In genomic region chr11:114198317-114199032, GRCm38 (mm10) we compare ENCODE assay signal across 8 mouse cellular contexts.
A peak's percentile ranks its signal among the peaks of the same experiment; 100 is the strongest.
DNase-seq lines count a peak whose midpoint lies in the region; ATAC-seq and TF ChIP-seq lines count a peak whose summit lies in the region.

No protein-coding gene starts in this region.

- peak; percentile 92 for DNase-seq in adrenal gland, adult 8-10 months
- peak; percentile 92 to 97 for DNase-seq in cerebellum, postnatal 14 days
- peak; percentile 95 for DNase-seq in gastrocnemius, adult 18-20 months (ENCODE audit: low spot score)
- peak; percentile 34 for DNase-seq in hindbrain, embryonic 11.5 days (ENCODE audit: low spot score)
- peak; percentile 88 for DNase-seq in layer of hippocampus, adult 9-10 months (ENCODE audit: low spot score)
- peak; percentile 99 for DNase-seq in lung, embryonic 14.5 days
- peak; percentile 90 for DNase-seq in right cerebral cortex, postnatal 25 days

- no peak overlapping the region for H3K4me3 ChIP-seq in hindbrain, embryonic 11.5 days (ENCODE audit: low read depth, low read length)
- no peak overlapping the region for H3K4me3 ChIP-seq in lung, embryonic 14.5 days (ENCODE audit: low read depth, low read length)

- no peak overlapping the region for H3K9ac ChIP-seq in hindbrain, embryonic 11.5 days (ENCODE audit: low read depth, low read length)
- no peak overlapping the region for H3K9ac ChIP-seq in lung, embryonic 14.5 days

- no peak overlapping the region for H3K4me2 ChIP-seq in hindbrain, embryonic 11.5 days (replicated peaks; ENCODE audit: low read depth, low read length)
- peak overlapping the region; percentile 37 for H3K4me2 ChIP-seq in lung, embryonic 14.5 days

- TF ChIP-seq CTCF in lung, embryonic 14.5 days (IDR thresholded peaks at IDR 0.05; ENCODE audit: low read depth) = no peak; the same call in 1 of the 2 replicates

- no peaks in the 10 kb centered on the region for H3K27me3 ChIP-seq in hindbrain, embryonic 11.5 days (ENCODE audit: control insufficient read depth, insufficient read depth, low read length)
- H3K27me3 ChIP-seq in lung, embryonic 14.5 days (ENCODE audit: insufficient read depth, low read length) = no peaks in the 10 kb centered on the region

- no peaks in the 10 kb centered on the region for H3K9me3 ChIP-seq in hindbrain, embryonic 11.5 days (ENCODE audit: control insufficient read depth, low read length)
- no peaks in the 10 kb centered on the region for H3K9me3 ChIP-seq in lung, embryonic 14.5 days (ENCODE audit: low read depth, low read length)

- ATAC-seq in hindbrain, embryonic 11.5 days (ENCODE audit: low FRiP score) = no peak
- peak; percentile 98 for ATAC-seq in lung, embryonic 14.5 days (ENCODE audit: insufficient read depth)
- ATAC-seq in activated CD4-positive, CD25-positive, alpha-beta regulatory T cell, adult 4 months = no peak

- no peaks in the 10 kb centered on the region for H3K36me3 ChIP-seq in hindbrain, embryonic 11.5 days (ENCODE audit: control insufficient read depth, insufficient read depth, low read length)
- H3K36me3 ChIP-seq in lung, embryonic 14.5 days (ENCODE audit: insufficient read depth) = no peaks in the 10 kb centered on the region

- H3K4me1 ChIP-seq in hindbrain, embryonic 11.5 days (replicated peaks; ENCODE audit: control insufficient read depth, insufficient read depth, low read length) = no peaks in the 10 kb centered on the region
- peaks cover 7% of the 10 kb centered on the region; the same call in 1 of the 2 replicates for H3K4me1 ChIP-seq in lung, embryonic 14.5 days (ENCODE audit: insufficient read depth)

- no peak overlapping the region; the same call in 1 of the 2 replicates for H3K27ac ChIP-seq in hindbrain, embryonic 11.5 days (ENCODE audit: low read depth, low read length)
- peak overlapping the region; percentile 82 for H3K27ac ChIP-seq in lung, embryonic 14.5 days (ENCODE audit: low read depth)

- 66% methylated on average over 15 of the region's 15 CpGs for WGBS in hindbrain, embryonic 11.5 days
- WGBS in lung, embryonic 14.5 days = 21% methylated on average over 15 of the region's 15 CpGs

Comparison
In these comparisons a context has a peak if more than half of its experiments do, and no peak if none do; other contexts are left out.
1. DNase-seq: peak in every context shown above with its lines; median percentile 99 in lung, embryonic 14.5 days; 95 in gastrocnemius, adult 18-20 months; 94 in cerebellum, postnatal 14 days; 92 in adrenal gland, adult 8-10 months; 90 in right cerebral cortex, postnatal 25 days; 88 in layer of hippocampus, adult 9-10 months; 34 in hindbrain, embryonic 11.5 days.